20 mouse cellular contexts compared by ENCODE assay signal in the genomic region with DNA sequence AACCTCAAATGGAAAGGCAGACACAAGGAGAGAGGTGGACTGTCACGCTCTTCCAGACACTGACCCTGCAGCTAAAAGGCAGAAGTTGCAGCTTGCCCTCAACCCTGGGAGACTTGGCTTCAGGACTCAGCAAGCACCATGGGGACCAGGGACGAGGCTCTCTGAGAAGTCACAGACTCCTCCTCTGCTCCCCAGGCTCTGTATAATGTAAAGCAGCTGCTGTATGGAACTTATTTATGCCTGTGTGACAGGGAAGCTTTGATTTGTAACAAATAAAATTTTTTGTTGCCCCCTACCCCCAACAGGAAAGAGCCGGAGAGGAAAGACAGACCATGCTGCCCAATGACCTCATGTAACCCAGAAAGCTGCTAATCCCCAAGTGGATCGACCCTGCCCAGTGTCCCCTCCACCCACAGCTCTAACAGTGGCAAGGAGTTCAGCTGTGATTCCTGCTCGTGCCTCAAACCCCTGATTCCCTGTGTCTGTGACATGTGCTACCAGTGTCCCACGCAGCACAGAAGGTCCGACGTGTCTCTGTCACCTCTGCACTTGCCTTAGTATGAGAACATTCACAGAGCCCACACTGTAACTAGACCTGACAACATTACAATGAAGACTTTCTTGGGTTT.
DNase-seq lines count a peak whose midpoint lies in the region; ATAC-seq lines count a peak whose summit lies in the region.
"Had no signal": no experiment of that assay in that cellular context is flagged by ENCODE, and none has a peak within 500 bp of the region (broad histone marks: within the 10 kb centered on the region; RNA-seq: fewer than 3 reads in every experiment).

No protein-coding gene starts in this region.

- no peaks in the 10 kb centered on the region for H3K4me1 ChIP-seq in kidney, embryonic 14.5 days (ENCODE audit: control insufficient read depth, insufficient read depth, low read length)
- H3K4me1 ChIP-seq in midbrain, embryonic 11.5 days (ENCODE audit: control insufficient read depth, insufficient read depth, low read length): no peaks in the 10 kb centered on the region
- H3K4me1 ChIP-seq in midbrain, embryonic 10.5 days: peaks cover 16% of the 10 kb centered on the region
- peaks cover 23% of the 10 kb centered on the region; the same call in 1 of the 2 replicates for H3K4me1 ChIP-seq in embryonic facial prominence, embryonic 14.5 days (ENCODE audit: control insufficient read depth, insufficient read depth, low read length)
- peaks cover 59% of the 10 kb centered on the region for H3K4me1 ChIP-seq in limb, embryonic 13.5 days

- DNase-seq in kidney, adult 18-20 months: no peak
- peak; percentile 82 for DNase-seq in midbrain, embryonic 11.5 days (ENCODE audit: low spot score, missing footprints)
- DNase-seq in midbrain, embryonic 10.5 days (ENCODE audit: low spot score): no peak
- peak; percentile 62 for DNase-seq in embryonic facial prominence, embryonic 14.5 days (ENCODE audit: low spot score)
- DNase-seq in testis, postnatal 14 days (ENCODE audit: low spot score): no peak
- DNase-seq: adrenal gland, postnatal 14 days; cerebellum, adult 11-12 months; cerebellum, postnatal 36 days; forebrain, postnatal 0 days; heart, adult 18-20 months; kidney, postnatal 36 days; layer of hippocampus, adult 9-11 months; lung, postnatal 14 days; right cerebral cortex, postnatal 4 days had no signal

- H3K36me3 ChIP-seq in kidney, embryonic 14.5 days (ENCODE audit: control insufficient read depth, insufficient read depth, low read length): no peaks in the 10 kb centered on the region
- H3K36me3 ChIP-seq in midbrain, embryonic 11.5 days (ENCODE audit: control insufficient read depth, insufficient read depth, low read length): no peaks in the 10 kb centered on the region
- no peaks in the 10 kb centered on the region for H3K36me3 ChIP-seq in midbrain, embryonic 10.5 days
- no peaks in the 10 kb centered on the region for H3K36me3 ChIP-seq in embryonic facial prominence, embryonic 14.5 days (ENCODE audit: control insufficient read depth, insufficient read depth, low read length)
- no peaks in the 10 kb centered on the region for H3K36me3 ChIP-seq in limb, embryonic 13.5 days

- H3K4me3 ChIP-seq in kidney, embryonic 14.5 days (ENCODE audit: low read length): no peak overlapping the region
- H3K4me3 ChIP-seq in midbrain, embryonic 11.5 days (ENCODE audit: low read depth, low read length): no peak overlapping the region
- no peak overlapping the region for H3K4me3 ChIP-seq in midbrain, embryonic 10.5 days
- no peak overlapping the region for H3K4me3 ChIP-seq in embryonic facial prominence, embryonic 14.5 days (ENCODE audit: low read depth, low read length)
- H3K4me3 ChIP-seq in limb, embryonic 13.5 days: no peak overlapping the region

- no peak overlapping the region for H3K9ac ChIP-seq in kidney, embryonic 14.5 days (ENCODE audit: low read depth, low read length)
- no peak overlapping the region for H3K9ac ChIP-seq in midbrain, embryonic 11.5 days (ENCODE audit: low read length)
- no peak overlapping the region for H3K9ac ChIP-seq in embryonic facial prominence, embryonic 14.5 days (ENCODE audit: low read depth, low read length)
- no peak overlapping the region for H3K9ac ChIP-seq in limb, embryonic 13.5 days
- H3K9ac ChIP-seq: forebrain, postnatal 0 days had no signal

- H3K9me3 ChIP-seq in kidney, embryonic 14.5 days (ENCODE audit: control insufficient read depth, low read length): no peaks in the 10 kb centered on the region
- no peaks in the 10 kb centered on the region for H3K9me3 ChIP-seq in midbrain, embryonic 11.5 days (ENCODE audit: control insufficient read depth, low read length)
- no peaks in the 10 kb centered on the region for H3K9me3 ChIP-seq in midbrain, embryonic 10.5 days (replicated peaks)
- H3K9me3 ChIP-seq in embryonic facial prominence, embryonic 14.5 days (ENCODE audit: control insufficient read depth, low read length): no peaks in the 10 kb centered on the region
- H3K9me3 ChIP-seq in limb, embryonic 13.5 days: no peaks in the 10 kb centered on the region

- WGBS in kidney, embryonic 14.5 days: 43% methylated on average over 8 of the region's 8 CpGs
- WGBS in midbrain, embryonic 11.5 days: 51% methylated on average over 8 of the region's 8 CpGs
- WGBS in midbrain, embryonic 10.5 days: 58% methylated on average over 8 of the region's 8 CpGs
- WGBS in embryonic facial prominence, embryonic 14.5 days: 22% methylated on average over 8 of the region's 8 CpGs
- 17% methylated on average over 8 of the region's 8 CpGs for WGBS in limb, embryonic 13.5 days

- 0 out of 2 replicates have a peak, but pooled peaks have one; percentile 28 for ATAC-seq in kidney, embryonic 14.5 days (ENCODE audit: low FRiP score, low TSS enrichment)
- ATAC-seq in midbrain, embryonic 11.5 days (ENCODE audit: low FRiP score): no peak
- peak; percentile 38; the same call in 1 of the 2 replicates for ATAC-seq in embryonic facial prominence, embryonic 14.5 days (ENCODE audit: low read depth)
- no peak for ATAC-seq in limb, embryonic 13.5 days (ENCODE audit: low FRiP score, low read depth)
- ATAC-seq: activated CD4-positive, CD25-positive, alpha-beta regulatory T cell, adult 4 months; forebrain, postnatal 0 days; hindbrain, postnatal 0 days; Patski had no signal

- no peak overlapping the region for H3K27ac ChIP-seq in kidney, embryonic 14.5 days (ENCODE audit: low read depth, low read length)
- H3K27ac ChIP-seq in midbrain, embryonic 11.5 days (ENCODE audit: low read depth, low read length): no peak overlapping the region
- no peak overlapping the region for H3K27ac ChIP-seq in midbrain, embryonic 10.5 days (replicated peaks)
- no peak overlapping the region for H3K27ac ChIP-seq in embryonic facial prominence, embryonic 14.5 days (replicated peaks; ENCODE audit: low read depth, low read length)
- H3K27ac ChIP-seq in limb, embryonic 13.5 days: no peak overlapping the region
- H3K27ac ChIP-seq: hindbrain, postnatal 0 days had no signal

- no peak overlapping the region for H3K4me2 ChIP-seq in kidney, embryonic 14.5 days (replicated peaks; ENCODE audit: low read depth, low read length)
- no peak overlapping the region for H3K4me2 ChIP-seq in midbrain, embryonic 11.5 days
- no peak overlapping the region; the same call in 1 of the 2 replicates for H3K4me2 ChIP-seq in embryonic facial prominence, embryonic 14.5 days (ENCODE audit: low read depth, low read length)
- peak overlapping the region; percentile 31; the same call in 1 of the 2 replicates for H3K4me2 ChIP-seq in limb, embryonic 13.5 days (replicated peaks)
- H3K4me2 ChIP-seq: liver, embryonic 11.5 days had no signal

- H3K27me3 ChIP-seq in kidney, embryonic 14.5 days (ENCODE audit: control insufficient read depth, insufficient read depth, low read length): no peaks in the 10 kb centered on the region
- H3K27me3 ChIP-seq in midbrain, embryonic 11.5 days (ENCODE audit: control insufficient read depth, insufficient read depth, low read length): no peaks in the 10 kb centered on the region
- no peaks in the 10 kb centered on the region for H3K27me3 ChIP-seq in midbrain, embryonic 10.5 days (ENCODE audit: low read depth, poor library complexity, severe bottlenecking)
- no peaks in the 10 kb centered on the region for H3K27me3 ChIP-seq in embryonic facial prominence, embryonic 14.5 days (replicated peaks; ENCODE audit: control insufficient read depth, insufficient read depth, low read length)
- H3K27me3 ChIP-seq in limb, embryonic 13.5 days: peaks cover 9% of the 10 kb centered on the region; the same call in 1 of the 2 replicates
- H3K27me3 ChIP-seq: Patski had no signal

Comparison
In these comparisons a context has a peak if more than half of its experiments do, and no peak if none do; other contexts are left out.
1. DNase-seq: peak in midbrain, embryonic 11.5 days (single experiment) and embryonic facial prominence, embryonic 14.5 days (single experiment); none in kidney, adult 18-20 months (single experiment), midbrain, embryonic 10.5 days (single experiment) and testis, postnatal 14 days (single experiment).
2. ATAC-seq: peak in kidney, embryonic 14.5 days (single experiment) and embryonic facial prominence, embryonic 14.5 days (single experiment); none in midbrain, embryonic 11.5 days (single experiment) and limb, embryonic 13.5 days (single experiment).